In the genomic region with DNA sequence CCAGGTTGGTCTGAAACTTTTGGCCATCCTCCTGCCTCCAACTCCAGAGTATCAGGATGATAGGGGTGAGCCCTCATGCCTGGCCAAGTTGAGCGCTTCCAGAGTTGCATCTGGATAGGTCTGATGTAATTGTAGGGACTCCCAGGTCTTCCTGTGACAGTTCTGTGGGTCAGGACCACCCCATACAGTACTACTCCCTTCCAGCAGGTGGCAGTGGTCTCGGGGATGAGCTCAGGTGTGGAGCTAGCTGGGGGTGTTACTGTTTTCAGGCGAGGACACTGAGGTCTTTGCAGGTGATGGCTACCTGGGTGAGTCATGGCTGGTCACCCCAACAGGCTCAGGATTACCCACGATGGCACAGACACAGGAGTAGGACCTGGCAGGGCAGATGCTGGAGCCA, we compare ENCODE assay signal across 8 mouse cellular contexts. TPM values are rescaled to one million over a fixed set of nuclear protein-coding genes. Genes with fewer than 3 reads are reported as not detected.
DNase-seq lines count a peak whose midpoint lies in the region; ATAC-seq and TF ChIP-seq lines count a peak whose summit lies in the region.
"Had no signal": no experiment of that assay in that cellular context is flagged by ENCODE, and none has a peak within 500 bp of the region (broad histone marks: within the 10 kb centered on the region; RNA-seq: fewer than 3 reads in every experiment).

No protein-coding gene starts in this region.

- no peaks in the 10 kb centered on the region for H3K79me3 ChIP-seq in C2C12 (ENCODE audit: low read depth)

- no peak overlapping the region for H3K4me2 ChIP-seq in hindbrain, postnatal 0 days (ENCODE audit: low read depth, low read length)
- H3K4me2 ChIP-seq in hindbrain, embryonic 14.5 days (replicated peaks), result no peak overlapping the region
- H3K4me2 ChIP-seq: liver, embryonic 15.5 days had no signal

- H3K9me3 ChIP-seq in hindbrain, postnatal 0 days (ENCODE audit: low read length), result no peaks in the 10 kb centered on the region
- no peaks in the 10 kb centered on the region for H3K9me3 ChIP-seq in hindbrain, embryonic 14.5 days (ENCODE audit: control insufficient read depth, low read length)
- H3K9me3 ChIP-seq: liver, embryonic 15.5 days had no signal

- DNase-seq in hindbrain, postnatal 0 days (ENCODE audit: low spot score), result no peak
- no peak for DNase-seq in hindbrain, embryonic 14.5 days (ENCODE audit: low spot score)
- DNase-seq in R1 (ENCODE audit: low read depth, low spot score), result peak; percentile 79
- DNase-seq in Muller cell, postnatal 12 days (ENCODE audit: inconsistent ontology term), result no peak

- no peaks in the 10 kb centered on the region for H3K36me3 ChIP-seq in hindbrain, postnatal 0 days (ENCODE audit: insufficient read depth, low read length)
- no peaks in the 10 kb centered on the region for H3K36me3 ChIP-seq in hindbrain, embryonic 14.5 days (replicated peaks; ENCODE audit: control insufficient read depth, insufficient read depth)
- no peaks in the 10 kb centered on the region for H3K36me3 ChIP-seq in C2C12 (ENCODE audit: control insufficient read depth, insufficient read depth)
- H3K36me3 ChIP-seq: liver, embryonic 15.5 days had no signal

- H3K79me2 ChIP-seq in C2C12 (ENCODE audit: control insufficient read depth, insufficient read depth), result no peaks in the 10 kb centered on the region

- peak; percentile 72 for TF ChIP-seq CTCF in hindbrain, postnatal 0 days (IDR thresholded peaks at IDR 0.05; ENCODE audit: low read depth)
- peak; percentile 35 for TF ChIP-seq CTCF in C2C12 (IDR thresholded peaks at IDR 0.05; ENCODE audit: control insufficient read depth, insufficient read depth, insufficient read length)

- H3K4me1 ChIP-seq in hindbrain, postnatal 0 days (ENCODE audit: insufficient read depth, low read length), result no peaks in the 10 kb centered on the region
- H3K4me1 ChIP-seq in hindbrain, embryonic 14.5 days (replicated peaks; ENCODE audit: control insufficient read depth, insufficient read depth, low read length), result no peaks in the 10 kb centered on the region
- H3K4me1 ChIP-seq: liver, embryonic 15.5 days had no signal

- H3ac ChIP-seq in C2C12 (ENCODE audit: control insufficient read depth, insufficient read length, low read depth), result no peak overlapping the region

- 33% methylated on average over 4 of the region's 4 CpGs for WGBS in hindbrain, postnatal 0 days
- WGBS in hindbrain, embryonic 14.5 days, result 17% methylated on average over 4 of the region's 4 CpGs

- H3K27ac ChIP-seq in hindbrain, postnatal 0 days, result no peak overlapping the region
- no peak overlapping the region for H3K27ac ChIP-seq in hindbrain, embryonic 14.5 days
- H3K27ac ChIP-seq: liver, embryonic 15.5 days had no signal

- no peak overlapping the region for H3K9ac ChIP-seq in hindbrain, postnatal 0 days (replicated peaks; ENCODE audit: low read length)
- H3K9ac ChIP-seq in hindbrain, embryonic 14.5 days, result no peak overlapping the region
- H3K9ac ChIP-seq: liver, embryonic 15.5 days had no signal

- no peak overlapping the region for H3K4me3 ChIP-seq in hindbrain, postnatal 0 days (ENCODE audit: low read length)
- no peak overlapping the region for H3K4me3 ChIP-seq in hindbrain, embryonic 14.5 days (replicated peaks; ENCODE audit: low read length)
- no peak overlapping the region for H3K4me3 ChIP-seq in C2C12 (ENCODE audit: insufficient read depth, poor library complexity, severe bottlenecking)
- H3K4me3 ChIP-seq: liver, embryonic 15.5 days had no signal

- ATAC-seq in hindbrain, postnatal 0 days, result no peak
- no peak for ATAC-seq in hindbrain, embryonic 14.5 days (ENCODE audit: low FRiP score)
- ATAC-seq in erythroblast, adult 5-6 weeks (replicated peaks; ENCODE audit: low FRiP score, poor library complexity, severe bottlenecking), result peak; percentile 47; the same call in 1 of the 2 replicates
- ATAC-seq in megakaryocyte, adult 5-6 weeks (ENCODE audit: poor library complexity, severe bottlenecking), result peak; percentile 73

- H3K27me3 ChIP-seq in hindbrain, postnatal 0 days (ENCODE audit: insufficient read depth, low read length), result 0 out of 2 replicates have a peak, but pooled peaks cover 3% of the 10 kb centered on the region
- H3K27me3 ChIP-seq in hindbrain, embryonic 14.5 days (ENCODE audit: control insufficient read depth, insufficient read depth, low read length), result peaks cover 3% of the 10 kb centered on the region
- H3K27me3 ChIP-seq in C2C12 (ENCODE audit: control insufficient read depth, insufficient read depth, insufficient read length), result peaks cover 53% of the 10 kb centered on the region

TF ChIP-seq in C2C12, 6 proteins besides CTCF, POLR2A, EP300 and RAD21:
- no peak for TF ChIP-seq USF1 (IDR thresholded peaks at IDR 0.05; ENCODE audit: low read depth)
- no peak for TF ChIP-seq FOSL1 (IDR thresholded peaks at IDR 0.05; ENCODE audit: insufficient read depth, low read length, poor library complexity, severe bottlenecking)
- TF ChIP-seq MAX (IDR thresholded peaks at IDR 0.05), result no peak

RNA-seq across cellular contexts. Expression of a gene that starts 1.0 kb away (rescaled TPM):
- not detected in 2 replicates for total RNA-seq in hindbrain, postnatal 0 days (2014; rRNA removed)
- not detected in 2 replicates for polyA plus RNA-seq in hindbrain, postnatal 0 days (2015; fragmentation: Nextera tagmentation; extraction: Ambion mirVana)
- polyA plus RNA-seq in hindbrain, embryonic 14.5 days (2014; fragmentation: Nextera tagmentation; extraction: Ambion mirVana), result not detected in 2 replicates
- polyA plus RNA-seq in C2C12 (2012; fragmentation: generic; extraction: Trizol), result not detected
- 1.7 TPM in 1 of 2 replicates, not detected in the other for total RNA-seq in erythroblast, adult 5-6 weeks (2015; ENCODE audit: low replicate concordance)
- not detected in 2 replicates for total RNA-seq in erythroblast, adult 5-6 weeks (2017; ENCODE audit: low replicate concordance)
- total RNA-seq in megakaryocyte, adult 5-6 weeks (2015), result not detected in 2 replicates
- total RNA-seq in megakaryocyte, adult 5-6 weeks (2017), result not detected in 2 replicates
- polyA plus RNA-seq: liver, embryonic 15.5 days had no signal

RNA-seq across cellular contexts. Expression of a gene that starts 8.3 kb away (rescaled TPM):
- total RNA-seq in hindbrain, postnatal 0 days (2014; rRNA removed), result 30.0 and 34.4 TPM in 2 replicates
- 9.9 and 11.5 TPM in 2 replicates for polyA plus RNA-seq in hindbrain, postnatal 0 days (2015; fragmentation: Nextera tagmentation; extraction: Ambion mirVana)
- 4.8 and 9.7 TPM in 2 replicates for polyA plus RNA-seq in hindbrain, embryonic 14.5 days (2014; fragmentation: Nextera tagmentation; extraction: Ambion mirVana)
- polyA plus RNA-seq in C2C12 (2012; fragmentation: generic; extraction: Trizol), result not detected
- 1.7 and 2.3 TPM in 2 replicates for total RNA-seq in erythroblast, adult 5-6 weeks (2015; ENCODE audit: low replicate concordance)
- 1.0 TPM in 1 of 2 replicates, not detected in the other for total RNA-seq in erythroblast, adult 5-6 weeks (2017; ENCODE audit: low replicate concordance)
- 0.66 and 0.96 TPM in 2 replicates for total RNA-seq in megakaryocyte, adult 5-6 weeks (2015)
- 0.20 and 0.51 TPM in 2 replicates for total RNA-seq in megakaryocyte, adult 5-6 weeks (2017)

RNA-seq across cellular contexts. Expression of a gene that starts 50.2 kb away (rescaled TPM):
- total RNA-seq in hindbrain, postnatal 0 days (2014; rRNA removed), result 9.9 and 11.3 TPM in 2 replicates
- 9.1 and 9.4 TPM in 2 replicates for polyA plus RNA-seq in hindbrain, postnatal 0 days (2015; fragmentation: Nextera tagmentation; extraction: Ambion mirVana)
- polyA plus RNA-seq in hindbrain, embryonic 14.5 days (2014; fragmentation: Nextera tagmentation; extraction: Ambion mirVana), result 13.7 and 18.5 TPM in 2 replicates
- polyA plus RNA-seq in C2C12 (2012; fragmentation: generic; extraction: Trizol), result 0.02 TPM
- not detected in 2 replicates for total RNA-seq in erythroblast, adult 5-6 weeks (2015; ENCODE audit: low replicate concordance)
- total RNA-seq in erythroblast, adult 5-6 weeks (2017; ENCODE audit: low replicate concordance), result not detected in 2 replicates
- total RNA-seq in megakaryocyte, adult 5-6 weeks (2015), result not detected in 2 replicates
- total RNA-seq in megakaryocyte, adult 5-6 weeks (2017), result not detected in 2 replicates
- polyA plus RNA-seq: liver, embryonic 15.5 days had no signal

Comparison
In these comparisons a context has a peak if more than half of its experiments do, and no peak if none do; other contexts are left out.
1. ATAC-seq: peak in erythroblast, adult 5-6 weeks (single experiment) and megakaryocyte, adult 5-6 weeks (single experiment); none in hindbrain, postnatal 0 days (single experiment) and hindbrain, embryonic 14.5 days (single experiment).
2. RNA of a gene that starts 50.2 kb away (total RNA-seq): 9.9 to 11.3 TPM in hindbrain, postnatal 0 days; not detected in erythroblast, adult 5-6 weeks and not detected in megakaryocyte, adult 5-6 weeks; every median in the first group is over 10 times any median in the second.